Mouse (Mus musculus) lung, embryonic 15.5 days (tissue): ENCODE results near the gene Osbpl3. TPM values are rescaled to one million over a fixed set of nuclear protein-coding genes. Genes with fewer than 3 reads are reported as not detected.

Source experiments
- ATAC-seq: fragments of 200-750 bp; cut with Nextera tagmentation; 2 replicates; pipeline ENCODE4 v1.8.0; 2017; ENCODE audit warnings: moderate number of reproducible peaks, borderline replicate concordance; ENCODE audit not compliant: low FRiP score, low TSS enrichment; ENCODE audit errors: extremely low read depth
- H3K27ac ChIP-seq: fragments of 300-500 bp; sonication (generic); 2 replicates; pipeline ENCODE4 v1.5.1; 2015; ENCODE audit warnings: moderate library complexity, mild to moderate bottlenecking, inconsistent platforms
- H3K27me3 ChIP-seq: fragments of 300-500 bp; sonication (generic); 2 replicates; pipeline ENCODE4 v1.6.1; 2015; ENCODE audit warnings: inconsistent platforms
- H3K36me3 ChIP-seq: fragments of 300-500 bp; sonication (generic); 2 replicates; pipeline ENCODE4 v1.6.1; 2015; ENCODE audit warnings: inconsistent platforms
- H3K4me1 ChIP-seq: fragments of 300-500 bp; sonication (generic); 2 replicates; pipeline ENCODE4 v1.6.1; 2015; ENCODE audit warnings: inconsistent platforms
- H3K4me2 ChIP-seq: fragments of 300-500 bp; sonication (generic); 2 replicates; pipeline ENCODE4 v1.6.1; 2015; ENCODE audit warnings: inconsistent platforms, mild to moderate bottlenecking, moderate library complexity
- H3K4me3 ChIP-seq: fragments of 300-500 bp; sonication (generic); 2 replicates; pipeline ENCODE4 v1.5.1; 2015; ENCODE audit warnings: mild to moderate bottlenecking, inconsistent platforms
- H3K9ac ChIP-seq: fragments of 300-500 bp; sonication (generic); 2 replicates; pipeline ENCODE4 v1.6.1; 2015; ENCODE audit warnings: inconsistent platforms
- H3K9me3 ChIP-seq: fragments of 300-500 bp; sonication (generic); 2 replicates; pipeline ENCODE4 v1.6.1; 2016; ENCODE audit warnings: inconsistent platforms
- WGBS: fragments of 180-500 bp; shearing (Covaris S2); methylation state at CpG from one replicate; pipeline ENCODE4 v1.1.7; 2015; 5-methylcytosine and 5-hydroxymethylcytosine counted together
- polyA plus RNA-seq: library from polyadenylated mRNA; unstranded; fragments of >200 nt; fragmentation: Nextera tagmentation; extraction: Ambion mirVana; gene quantifications from 2 replicates; pipeline ENCODE4 v1.2.1, GENCODE M21; 2015

Gene Osbpl3
- polyA plus RNA-seq, 1 experiment from 2014 or later: 5.0 TPM

DNA sequence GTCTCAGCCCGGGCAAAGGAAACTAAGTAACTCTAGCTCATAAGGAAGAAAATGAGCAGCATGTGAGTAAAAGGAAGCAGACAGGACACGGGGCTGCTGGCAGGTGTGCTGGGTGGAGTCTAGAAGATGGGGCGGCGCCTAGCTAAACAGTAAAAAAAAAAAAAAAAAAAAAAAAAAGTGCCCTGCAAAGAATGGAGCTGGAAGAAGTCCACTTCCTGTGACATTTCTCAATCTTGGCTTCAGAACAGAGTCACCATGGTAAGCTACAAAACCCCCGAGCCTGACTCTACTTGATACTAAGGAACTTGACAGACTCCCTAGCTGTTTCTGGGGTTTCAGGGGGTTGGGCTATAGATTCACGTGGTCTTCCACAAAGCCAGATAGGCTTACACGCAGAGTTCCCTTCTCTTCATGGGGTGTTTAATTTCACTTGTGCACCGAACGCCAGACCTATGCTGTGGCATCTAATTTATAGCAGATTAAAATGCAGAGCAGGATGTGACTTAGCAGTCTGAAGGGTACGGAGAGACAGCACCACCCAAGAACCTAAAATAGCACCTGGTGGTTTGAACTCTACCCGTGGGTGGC is 74.4 kb downstream of the Osbpl3 start:
- 22% methylated on average over 11 of the region's 11 CpGs for WGBS
- Histone ChIP-seq H3K4me1 (peaks cover 3% of the 10 kb centered on the region; the same call in 1 of the 2 replicates), H3K9me3 (no peaks in the 10 kb centered on the region), H3K9ac (no peak overlapping the region), H3K4me2 (peak overlapping the region; percentile 44), H3K4me3 (peak overlapping the region; percentile 13), H3K27ac (peak overlapping the region; percentile 41; the same call in 1 of the 2 replicates), H3K27me3 (no peaks in the 10 kb centered on the region), H3K36me3 (no peaks in the 10 kb centered on the region)
- peak; percentile 36; the same call in 1 of the 2 replicates for ATAC-seq

GRCm38 (mm10) chr6:50379740-50380139 is 76.3 kb downstream of the Osbpl3 start:
- Histone ChIP-seq H3K9ac (no peak overlapping the region), H3K27ac (no peak overlapping the region), H3K4me2 (no peak overlapping the region), H3K36me3 (no peaks in the 10 kb centered on the region), H3K9me3 (no peaks in the 10 kb centered on the region), H3K4me1 (peaks cover 3% of the 10 kb centered on the region; the same call in 1 of the 2 replicates), H3K4me3 (no peak overlapping the region), H3K27me3 (no peaks in the 10 kb centered on the region)
- ATAC-seq: no peak
- 95% methylated on average over 4 of the region's 4 CpGs for WGBS

GRCm38 (mm10) chr6:50379136-50379535 is 76.9 kb downstream of the Osbpl3 start:
- no peak for ATAC-seq

DNA sequence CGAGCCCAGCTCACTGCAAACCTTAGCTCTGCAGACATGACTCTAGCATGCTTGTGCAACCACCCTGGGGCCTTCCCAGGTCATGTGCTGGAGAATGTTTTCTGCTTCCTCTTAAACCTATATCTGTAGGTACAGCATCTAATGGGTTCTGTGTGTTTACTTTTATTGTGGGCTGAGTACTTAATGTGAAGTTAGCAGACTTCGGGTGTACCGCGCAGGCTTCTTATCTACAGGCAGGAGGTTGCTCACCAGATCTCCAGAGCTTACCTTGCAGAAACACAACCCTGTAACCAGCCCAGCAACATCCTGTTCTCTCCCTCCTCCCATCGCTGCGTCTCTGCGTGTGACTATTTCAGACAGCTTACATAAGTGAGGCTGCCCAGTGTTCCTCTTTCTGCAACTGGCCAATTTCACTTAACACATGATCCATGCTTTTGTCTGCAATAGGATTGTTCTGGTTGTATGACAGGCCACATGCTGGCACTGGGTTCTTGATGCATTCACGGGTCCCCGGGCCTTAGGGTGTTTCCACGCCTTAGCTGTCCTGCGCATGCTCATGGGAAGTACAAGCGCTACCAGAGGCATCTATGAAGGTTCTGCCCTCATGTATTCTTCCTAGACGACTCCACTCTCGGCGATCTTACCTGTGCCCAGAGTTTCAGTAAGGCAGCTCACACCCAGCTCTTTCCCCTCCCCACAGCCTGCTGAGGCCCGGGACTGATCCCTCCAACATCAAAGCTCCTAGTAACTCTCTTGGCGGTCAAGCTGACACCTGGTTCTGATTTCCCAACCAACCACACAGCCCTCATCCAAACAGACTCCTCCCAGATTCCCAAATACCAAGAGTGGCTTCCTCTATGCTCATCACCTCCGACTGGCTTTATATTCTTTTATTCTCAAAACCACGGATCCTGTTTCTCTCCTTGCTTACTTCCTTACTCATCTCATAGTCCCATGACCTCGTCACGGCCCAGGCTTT is 78.0 kb downstream of the Osbpl3 start:
- 59% methylated on average over 21 of the region's 21 CpGs for WGBS
- Histone ChIP-seq H3K9me3 (no peaks in the 10 kb centered on the region), H3K4me3 (no peak overlapping the region), H3K4me2 (no peak overlapping the region), H3K4me1 (peaks cover 3% of the 10 kb centered on the region; the same call in 1 of the 2 replicates), H3K36me3 (no peaks in the 10 kb centered on the region), H3K27ac (0 out of 2 replicates have a peak overlapping the region, but pooled peaks have one; percentile 8), H3K9ac (no peak overlapping the region), H3K27me3 (no peaks in the 10 kb centered on the region)
- peak; percentile 25; the same call in 1 of the 2 replicates for ATAC-seq

More at GRCm38 (mm10) chr6:50379136-50379535, 76.9 kb downstream of the Osbpl3 start:
- no peaks in the 10 kb centered on the region for H3K27me3 ChIP-seq
- peaks cover 3% of the 10 kb centered on the region; the same call in 1 of the 2 replicates for H3K4me1 ChIP-seq
- H3K27ac ChIP-seq: no peak overlapping the region
- no peaks in the 10 kb centered on the region for H3K36me3 ChIP-seq
- no peak overlapping the region for H3K4me2 ChIP-seq
- 71% methylated on average over 5 of the region's 5 CpGs for WGBS
- H3K9ac ChIP-seq: no peak overlapping the region
- no peak overlapping the region for H3K4me3 ChIP-seq
- H3K9me3 ChIP-seq: no peaks in the 10 kb centered on the region

GRCm38 (mm10) chr6:50376684-50377083 is 79.3 kb downstream of the Osbpl3 start:
- 86% methylated on average over 1 of the region's 1 CpGs for WGBS
- Histone ChIP-seq H3K4me2 (no peak overlapping the region), H3K9me3 (no peaks in the 10 kb centered on the region), H3K9ac (no peak overlapping the region), H3K27me3 (no peaks in the 10 kb centered on the region), H3K36me3 (no peaks in the 10 kb centered on the region), H3K4me3 (no peak overlapping the region), H3K4me1 (peaks cover 3% of the 10 kb centered on the region; the same call in 1 of the 2 replicates), H3K27ac (no peak overlapping the region)
- ATAC-seq: no peak

- ATAC-seq: no peak
- H3K27ac ChIP-seq: no peak overlapping the region; the same call in 1 of the 2 replicates
- H3K9ac ChIP-seq: no peak overlapping the region
- H3K27me3 ChIP-seq: no peaks in the 10 kb centered on the region
- H3K4me2 ChIP-seq: no peak overlapping the region
- 0 out of 2 replicates have a peak, but pooled peaks cover 2% of the 10 kb centered on the region for H3K4me1 ChIP-seq
- H3K4me3 ChIP-seq: no peak overlapping the region
- no peaks in the 10 kb centered on the region for H3K9me3 ChIP-seq
- WGBS: 48% methylated on average over 5 of the region's 5 CpGs
- no peaks in the 10 kb centered on the region for H3K36me3 ChIP-seq
These were observed 83.2 kb downstream of the Osbpl3 start for GRCm38 (mm10) chr6:50372516-50373424.

DNA sequence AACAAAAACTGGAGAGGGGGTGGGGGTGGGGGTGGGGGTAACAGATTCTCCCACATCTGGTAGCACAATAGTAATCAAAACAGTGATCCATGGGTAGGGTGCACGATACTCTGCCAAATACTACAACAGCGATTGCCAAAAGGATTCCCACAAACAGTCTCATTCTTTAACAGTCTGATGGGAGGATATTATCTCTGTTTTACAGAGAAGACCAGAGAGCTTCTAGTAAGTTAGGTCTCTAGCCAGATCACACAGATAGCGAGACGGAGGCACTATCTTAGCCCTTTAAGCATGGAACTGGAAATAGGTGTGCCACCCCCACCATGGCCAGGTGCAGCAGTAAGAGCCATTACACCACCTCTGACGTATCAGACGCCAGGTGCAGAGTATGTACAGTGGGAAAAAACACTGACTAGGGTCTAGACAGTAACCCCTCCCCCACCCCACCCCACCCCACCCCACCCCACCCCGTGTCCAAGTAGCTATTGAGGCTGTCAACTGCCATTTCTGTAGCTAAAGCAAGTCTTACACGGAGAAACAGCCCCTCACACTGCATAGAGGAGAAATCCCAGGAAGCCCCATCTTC is 84.4 kb downstream of the Osbpl3 start:
- no peaks in the 10 kb centered on the region for H3K27me3 ChIP-seq
- WGBS: 80% methylated on average over 8 of the region's 8 CpGs
- ATAC-seq: no peak
- no peaks in the 10 kb centered on the region for H3K4me1 ChIP-seq
- no peak overlapping the region for H3K4me2 ChIP-seq
- H3K4me3 ChIP-seq: no peak overlapping the region
- no peaks in the 10 kb centered on the region for H3K9me3 ChIP-seq
- no peaks in the 10 kb centered on the region for H3K36me3 ChIP-seq
- no peak overlapping the region for H3K27ac ChIP-seq
- H3K9ac ChIP-seq: no peak overlapping the region

DNA sequence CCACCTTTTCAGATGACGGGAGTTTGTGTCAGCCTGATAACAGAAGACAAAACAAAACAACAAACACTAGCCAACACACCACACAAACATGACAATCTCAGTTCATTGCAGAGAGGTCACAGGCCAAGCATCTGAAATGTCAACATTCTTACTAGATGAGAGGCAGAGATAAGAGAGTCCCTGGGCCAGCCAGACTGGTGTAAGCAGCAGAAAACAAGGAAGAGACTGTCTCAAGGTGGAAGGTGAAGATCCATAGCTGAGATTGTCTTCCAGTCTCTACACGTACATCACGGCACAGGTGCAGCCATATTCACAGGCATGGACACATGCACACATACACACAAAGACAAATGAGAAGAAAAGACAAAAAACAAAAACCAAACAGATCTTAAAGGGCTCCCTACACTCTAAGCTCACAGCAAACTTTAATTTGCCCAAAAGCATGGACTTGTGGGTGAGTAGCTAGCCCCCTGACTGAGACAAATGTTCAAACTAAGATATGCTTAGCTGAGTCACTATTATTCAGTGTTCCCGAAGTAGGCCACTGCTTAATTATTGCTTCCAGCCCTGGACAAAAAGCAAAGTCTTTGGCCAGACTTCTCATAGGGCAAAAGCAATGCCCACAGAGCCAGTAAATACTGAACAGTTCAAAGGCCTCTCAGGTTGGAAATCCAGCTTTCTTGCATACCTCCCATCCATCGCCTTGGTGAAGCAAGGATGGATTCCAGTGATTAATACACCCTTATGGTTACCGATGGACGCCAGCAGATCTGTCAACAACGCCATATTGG is 87.3 kb downstream of the Osbpl3 start:
- Histone ChIP-seq H3K27me3 (no peaks in the 10 kb centered on the region), H3K4me3 (no peak overlapping the region), H3K4me2 (no peak overlapping the region), H3K36me3 (no peaks in the 10 kb centered on the region), H3K9ac (no peak overlapping the region), H3K27ac (no peak overlapping the region), H3K4me1 (no peaks in the 10 kb centered on the region), H3K9me3 (no peaks in the 10 kb centered on the region)
- ATAC-seq: no peak
- WGBS: 85% methylated on average over 8 of the region's 8 CpGs

DNA sequence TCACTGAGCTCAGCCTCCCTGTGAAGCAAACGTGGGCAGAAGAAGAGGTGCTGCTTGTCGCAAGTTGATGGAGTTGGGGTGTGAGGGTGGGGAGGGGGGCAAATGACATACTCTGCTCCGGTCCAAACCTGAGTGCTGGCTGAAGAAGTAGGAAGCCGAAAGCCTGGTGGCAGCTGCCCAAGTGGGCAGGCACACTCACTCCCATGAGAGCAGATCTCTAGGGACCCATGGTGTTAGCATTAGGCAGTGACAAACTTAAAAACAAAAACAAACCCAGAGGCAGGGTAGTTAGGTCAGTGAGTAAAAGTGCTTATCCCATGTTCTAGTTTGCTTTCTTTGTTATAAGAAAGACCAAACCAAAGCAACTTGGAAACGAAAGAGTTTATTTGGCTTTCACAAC is 88.2 kb downstream of the Osbpl3 start:
- Histone ChIP-seq H3K4me1 (no peaks in the 10 kb centered on the region), H3K9ac (no peak overlapping the region), H3K4me2 (no peak overlapping the region), H3K4me3 (no peak overlapping the region), H3K27me3 (no peaks in the 10 kb centered on the region), H3K9me3 (no peaks in the 10 kb centered on the region), H3K36me3 (no peaks in the 10 kb centered on the region), H3K27ac (no peak overlapping the region)
- WGBS: 77% methylated on average over 5 of the region's 5 CpGs
- no peak for ATAC-seq

GRCm38 (mm10) chr6:50366724-50367123 is 89.3 kb downstream of the Osbpl3 start:
- no peaks in the 10 kb centered on the region for H3K4me1 ChIP-seq
- no peak overlapping the region for H3K4me3 ChIP-seq
- H3K27ac ChIP-seq: no peak overlapping the region
- H3K4me2 ChIP-seq: no peak overlapping the region
- ATAC-seq: no peak
- no peak overlapping the region for H3K9ac ChIP-seq
- WGBS: 64% methylated on average over 5 of the region's 5 CpGs
- H3K36me3 ChIP-seq: no peaks in the 10 kb centered on the region
- H3K9me3 ChIP-seq: no peaks in the 10 kb centered on the region
- no peaks in the 10 kb centered on the region for H3K27me3 ChIP-seq
